Mouse (Mus musculus): ENCODE measurements around the gene Slu7. TPM values are rescaled to one million over a fixed set of nuclear protein-coding genes. Genes with fewer than 3 reads are reported as not detected.

Slu7 gene
- total RNA-seq, 2 experiments from 2014 or later, result 50.0 to 52.5 TPM

GRCm38 (mm10) chr11:43417201-43417600 lies 16.3 kb upstream of the Slu7 start:
- no peak for DNase-seq (ENCODE audit: extremely low spot score in 1 of 2, low spot score in 1 of 2)

- no peak for DNase-seq (ENCODE audit: extremely low spot score in 1 of 2, low spot score in 1 of 2)
Measured at GRCm38 (mm10) chr11:43424386-43424785, 9.2 kb upstream of the Slu7 start.

- DNase-seq (ENCODE audit: extremely low spot score in 1 of 2, low spot score in 1 of 2), result no peak
Measured at GRCm38 (mm10) chr11:43425166-43425709, 8.3 kb upstream of the Slu7 start.

GRCm38 (mm10) chr11:43425824-43426413 lies 7.6 kb upstream of the Slu7 start, which contains the start of gene Pttg1:
Gene Pttg1, minus strand, starts transcription at chr11:43426251.
- peak in 1 of 2 experiments; percentile 62 for DNase-seq (ENCODE audit: extremely low spot score in 1 of 2, low spot score in 1 of 2)

- no peak for DNase-seq (ENCODE audit: extremely low spot score in 1 of 2, low spot score in 1 of 2)
Measured at GRCm38 (mm10) chr11:43426414-43426884, 7.1 kb upstream of the Slu7 start.

- DNase-seq (ENCODE audit: extremely low spot score in 1 of 2, low spot score in 1 of 2), result no peak
Measured at GRCm38 (mm10) chr11:43434024-43434407, 472 bp downstream of the Slu7 start.

- DNase-seq (ENCODE audit: extremely low spot score in 1 of 2, low spot score in 1 of 2), result no peak
Measured at GRCm38 (mm10) chr11:43441121-43441520, 7.6 kb downstream of the Slu7 start.

GRCm38 (mm10) chr11:43443183-43443582 lies 9.6 kb downstream of the Slu7 start:
- no peak for DNase-seq (ENCODE audit: extremely low spot score in 1 of 2, low spot score in 1 of 2)

- no peak for DNase-seq (ENCODE audit: extremely low spot score in 1 of 2, low spot score in 1 of 2)
Measured at GRCm38 (mm10) chr11:43449916-43450315, 16.4 kb downstream of the Slu7 start.

- DNase-seq (ENCODE audit: extremely low spot score in 1 of 2, low spot score in 1 of 2), result no peak
Measured at GRCm38 (mm10) chr11:43451322-43451721, 17.8 kb downstream of the Slu7 start.

- no peak for DNase-seq (ENCODE audit: extremely low spot score in 1 of 2, low spot score in 1 of 2)
Measured at GRCm38 (mm10) chr11:43452266-43452665, 18.7 kb downstream of the Slu7 start.

- DNase-seq (ENCODE audit: extremely low spot score in 1 of 2, low spot score in 1 of 2), result no peak
Measured at GRCm38 (mm10) chr11:43463204-43463603, 29.7 kb downstream of the Slu7 start.

GRCm38 (mm10) chr11:43470118-43470517 lies 36.6 kb downstream of the Slu7 start:
- no peak for DNase-seq (ENCODE audit: extremely low spot score in 1 of 2, low spot score in 1 of 2)

- DNase-seq (ENCODE audit: extremely low spot score in 1 of 2, low spot score in 1 of 2), result no peak
Measured at GRCm38 (mm10) chr11:43470881-43471820, 37.6 kb downstream of the Slu7 start.

- no peak for DNase-seq (ENCODE audit: extremely low spot score in 1 of 2, low spot score in 1 of 2)
Measured at GRCm38 (mm10) chr11:43473115-43473514, 39.6 kb downstream of the Slu7 start.

GRCm38 (mm10) chr11:43473635-43474224 lies 40.2 kb downstream of the Slu7 start:
- no peak for DNase-seq (ENCODE audit: extremely low spot score in 1 of 2, low spot score in 1 of 2)

- no peak for DNase-seq (ENCODE audit: extremely low spot score in 1 of 2, low spot score in 1 of 2)
Measured at GRCm38 (mm10) chr11:43474225-43474774, 40.8 kb downstream of the Slu7 start, which contains the start of gene C1qtnf2. Gene C1qtnf2, plus strand, starts transcription at chr11:43474276.

GRCm38 (mm10) chr11:43479376-43479775 lies 45.8 kb downstream of the Slu7 start:
- no peak for DNase-seq (ENCODE audit: extremely low spot score in 1 of 2, low spot score in 1 of 2)

GRCm38 (mm10) chr11:43480561-43480960 lies 47.0 kb downstream of the Slu7 start:
- no peak for DNase-seq (ENCODE audit: extremely low spot score in 1 of 2, low spot score in 1 of 2)

Measured in layer of hippocampus, postnatal 25 days (tissue).